Mouse (Mus musculus) thymus, adult 2 months (tissue): ENCODE measurements around the gene Wars2. TPM values are rescaled to one million over a fixed set of nuclear protein-coding genes. Genes with fewer than 3 reads are reported as not detected.

ENCODE experiments used
- DNase-seq: peaks from one replicate; pipeline ENCODE4 v3.0.0; 2021
- H3K27ac ChIP-seq: fragments of 200-500 bp; 2 replicates; pipeline ENCODE4 v1.5.1; 2012; ENCODE audit warnings: low read length, control low read depth; ENCODE audit not compliant: control insufficient read depth, insufficient read depth
- H3K27me3 ChIP-seq: fragments of 200-500 bp; 2 replicates; pipeline ENCODE4 v1.6.1; 2012; ENCODE audit warnings: mild to moderate bottlenecking, low read length, moderate library complexity, mixed read lengths; ENCODE audit not compliant: control insufficient read depth, insufficient read depth
- H3K36me3 ChIP-seq: fragments of 200-500 bp; 2 replicates; pipeline ENCODE4 v1.6.1; 2012; ENCODE audit warnings: mild to moderate bottlenecking, low read length, moderate library complexity; ENCODE audit not compliant: control insufficient read depth, insufficient read depth
- H3K4me1 ChIP-seq: fragments of 200-500 bp; replicated peaks from 2 replicates; pipeline ENCODE4 v1.6.1; 2012; ENCODE audit warnings: low read length; ENCODE audit not compliant: control insufficient read depth, insufficient read depth
- H3K4me3 ChIP-seq: fragments of 200-500 bp; 2 replicates; pipeline ENCODE4 v1.5.1; 2012; ENCODE audit warnings: mild to moderate bottlenecking, low read length, control low read depth, moderate library complexity; ENCODE audit not compliant: control insufficient read depth, insufficient read depth
- CTCF ChIP-seq: fragments of 200-500 bp; IDR thresholded peaks from 2 replicates; pipeline ENCODE4 v1.5.1; 2012; ENCODE audit warnings: mild to moderate bottlenecking, control low read depth, low read length, moderate library complexity, borderline replicate concordance; ENCODE audit not compliant: control insufficient read depth, poor library complexity, insufficient read depth; ENCODE audit errors: extremely low read depth
- POLR2A ChIP-seq: fragments of 200-500 bp; IDR thresholded peaks from 2 replicates; pipeline ENCODE4 v1.6.1; 2012; ENCODE audit warnings: mild to moderate bottlenecking, low read length, control low read depth, moderate library complexity; ENCODE audit not compliant: control insufficient read depth, poor library complexity, insufficient read depth; ENCODE audit errors: extremely low read depth
- WGBS: fragments of 180-500 bp; shearing (Covaris S2); methylation state at CpG from one replicate; pipeline ENCODE4 v1.1.7; 2018; 5-methylcytosine and 5-hydroxymethylcytosine counted together
- polyA plus RNA-seq: library from polyadenylated mRNA; depleted of rRNA; stranded (reverse); fragments of >200 nt; gene quantifications from 2 replicates; pipeline ENCODE4 v1.2.3, GENCODE M21; 2012

Gene Wars2
- polyA plus RNA-seq, 1 experiment = 6.0 TPM

DNA sequence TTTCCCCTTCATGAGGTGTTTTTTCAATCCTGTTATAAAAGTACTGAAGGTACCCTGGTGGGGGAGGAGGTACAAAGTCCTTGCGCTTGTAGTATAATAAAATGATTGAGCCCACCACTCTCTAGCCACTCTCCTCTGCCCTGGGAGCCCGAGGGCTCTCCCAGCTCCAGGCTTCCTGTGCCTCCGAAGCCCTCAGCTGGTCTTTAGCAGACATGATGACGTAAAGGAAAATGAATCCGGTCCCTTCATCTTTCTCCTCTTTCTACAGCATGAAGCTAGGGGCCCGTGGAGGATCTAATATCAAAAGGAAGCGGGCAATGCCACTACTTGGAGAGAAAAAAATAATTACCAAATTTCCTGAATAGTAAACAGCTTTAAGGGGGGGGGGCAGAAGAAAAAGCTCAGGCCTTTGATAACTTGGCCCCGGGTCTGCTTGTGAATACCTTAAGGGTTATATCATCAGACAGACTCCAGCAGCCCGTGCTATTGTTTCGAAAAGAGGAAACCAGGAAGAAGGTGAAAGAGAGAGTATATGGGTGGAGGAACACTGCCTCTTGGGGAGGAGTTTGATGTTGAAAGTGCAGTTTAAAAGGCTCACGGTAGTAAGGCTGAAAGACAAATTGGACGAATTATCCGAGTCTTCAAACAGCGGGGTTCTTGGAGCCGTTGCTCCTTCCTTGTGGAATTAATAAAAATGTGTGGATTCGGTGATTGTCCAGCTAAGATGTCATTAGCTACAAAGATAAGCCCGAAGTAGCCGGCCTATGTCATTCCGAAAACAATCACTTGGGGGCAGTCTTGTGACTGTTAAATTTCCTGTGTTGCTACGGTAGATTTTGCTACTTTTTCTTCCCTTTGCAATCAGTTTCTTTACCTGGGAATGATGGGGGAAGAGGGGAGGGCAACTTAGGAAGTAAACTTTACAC lies 92.8 kb downstream of the Wars2 start:
- Histone ChIP-seq H3K4me3 (no peak overlapping the region), H3K4me1 (peaks cover 6% of the 10 kb centered on the region; the same call in 1 of the 2 replicates), H3K36me3 (no peaks in the 10 kb centered on the region), H3K27me3 (peaks cover 18% of the 10 kb centered on the region; the same call in 1 of the 2 replicates), H3K27ac (no peak overlapping the region)
- peak; percentile 62 for DNase-seq
- TF ChIP-seq POLR2A (no peak), CTCF (no peak)
- 9% methylated on average over 20 of the region's 20 CpGs for WGBS

DNA sequence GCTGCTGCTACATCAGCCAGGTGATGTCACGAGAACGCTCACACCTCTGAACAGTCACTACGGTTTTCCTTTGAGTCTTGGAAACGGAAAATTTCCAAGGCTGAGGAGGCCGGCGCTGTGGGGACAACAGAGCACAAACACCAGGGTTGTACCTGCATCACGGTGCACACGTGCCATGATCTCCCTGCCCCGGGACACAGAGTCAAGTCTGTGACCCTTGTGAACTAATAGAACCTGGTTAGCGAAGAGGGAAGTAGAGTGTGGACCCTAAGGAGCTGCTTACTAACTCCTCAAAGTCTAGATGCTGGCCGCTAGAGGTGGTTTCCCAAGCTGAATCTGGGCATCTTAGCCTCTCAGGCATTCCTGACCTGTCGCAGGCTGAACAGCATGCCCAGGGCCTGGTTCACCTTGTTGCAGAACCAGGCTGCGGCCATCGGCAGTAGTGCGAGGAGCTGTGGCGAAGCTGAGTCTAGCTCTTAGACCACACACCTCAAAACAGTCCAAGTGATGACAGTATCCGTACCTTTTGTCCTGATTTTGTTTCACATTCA lies 93.5 kb downstream of the Wars2 start:
- Histone ChIP-seq H3K36me3 (no peaks in the 10 kb centered on the region), H3K27ac (no peak overlapping the region), H3K4me3 (no peak overlapping the region), H3K27me3 (peaks cover 20% of the 10 kb centered on the region; the same call in 1 of the 2 replicates), H3K4me1 (peaks cover 6% of the 10 kb centered on the region; the same call in 1 of the 2 replicates)
- no peak for TF ChIP-seq POLR2A
- TF ChIP-seq CTCF = no peak; the same call in 1 of the 2 replicates
- WGBS = 12% methylated on average over 17 of the region's 17 CpGs
- no peak for DNase-seq

DNA sequence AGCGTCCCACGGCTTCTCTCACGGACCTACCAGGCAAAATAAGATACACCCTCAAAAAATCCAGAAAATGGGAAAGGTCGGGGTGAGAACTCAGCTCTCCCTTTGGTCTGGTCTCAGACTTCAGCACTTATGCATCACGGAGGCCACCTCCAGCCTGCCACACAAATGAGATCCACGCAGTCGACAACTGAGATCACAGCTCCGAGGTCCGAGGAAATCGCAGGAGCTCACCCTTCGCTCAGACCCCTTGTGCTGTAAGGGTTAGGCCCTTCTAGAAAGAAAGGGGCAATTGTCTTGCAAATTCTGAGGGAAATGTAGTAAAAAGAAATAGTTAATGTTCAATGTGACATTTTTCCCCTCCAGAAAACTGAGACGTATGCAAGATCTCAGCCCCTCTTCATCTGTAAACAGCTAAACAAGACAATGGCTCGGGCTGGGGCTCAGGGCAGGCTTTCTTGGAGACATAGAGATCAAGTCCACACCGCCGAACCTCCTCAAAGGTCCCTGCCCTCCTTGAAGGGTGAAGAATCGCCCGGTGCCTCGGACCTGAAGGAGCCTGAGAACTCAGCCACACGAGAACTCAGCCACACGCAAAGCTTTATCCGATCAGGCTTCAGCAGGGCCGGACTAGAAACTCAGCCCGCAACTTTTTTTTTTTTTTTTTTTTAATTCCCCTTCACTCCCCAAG lies 94.4 kb downstream of the Wars2 start:
- no peak for DNase-seq
- Histone ChIP-seq H3K4me1 (peaks cover 6% of the 10 kb centered on the region; the same call in 1 of the 2 replicates), H3K27ac (no peak overlapping the region), H3K4me3 (no peak overlapping the region), H3K27me3 (peaks cover 27% of the 10 kb centered on the region; the same call in 1 of the 2 replicates), H3K36me3 (no peaks in the 10 kb centered on the region)
- 12% methylated on average over 23 of the region's 23 CpGs for WGBS
- TF ChIP-seq POLR2A (no peak), CTCF (no peak)

DNA sequence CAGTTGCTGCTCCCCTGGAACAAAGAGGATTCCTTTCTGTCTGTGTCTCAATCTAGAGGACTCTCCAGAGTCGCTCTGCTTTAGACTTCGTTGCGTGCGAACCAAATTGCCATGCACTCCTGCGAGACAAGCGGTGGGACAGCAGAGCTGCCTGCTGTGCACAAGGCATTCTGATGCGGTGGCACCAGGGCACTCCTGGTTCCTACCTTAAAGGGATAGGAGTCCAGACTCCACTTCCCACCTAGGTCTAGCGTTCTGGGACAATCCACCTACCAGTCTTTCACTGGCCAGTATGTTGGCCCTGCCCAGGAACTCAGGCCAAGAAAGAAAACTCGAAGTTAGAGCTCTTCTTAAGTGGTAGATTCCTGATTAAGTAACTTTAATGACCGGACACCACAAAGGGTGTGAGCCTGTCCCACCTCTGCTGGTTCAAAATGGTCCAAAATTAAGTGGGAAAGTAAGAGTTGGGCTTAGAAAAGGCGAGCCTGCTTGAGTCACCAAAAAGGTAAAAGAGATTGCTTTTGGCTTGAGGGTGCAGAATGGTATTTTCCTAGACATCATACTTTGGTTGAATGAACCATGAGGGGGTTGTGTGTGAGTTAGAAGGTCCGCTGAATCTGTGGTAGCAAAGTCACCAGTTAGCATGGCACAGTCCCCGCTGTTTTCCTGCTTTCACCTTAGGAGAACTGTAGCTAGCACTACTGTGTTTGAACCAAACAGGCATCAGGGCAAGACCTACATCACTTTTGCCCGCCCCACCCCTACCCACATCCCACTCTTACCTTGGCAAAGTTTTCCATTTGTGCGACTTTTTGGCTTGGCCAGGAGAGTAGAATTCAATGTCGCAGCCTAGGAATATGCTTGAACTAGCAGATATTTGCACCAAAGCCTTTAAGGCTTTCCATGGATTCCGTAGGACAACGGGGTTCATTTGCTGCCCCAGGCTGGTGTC lies 95.2 kb downstream of the Wars2 start:
- DNase-seq = no peak
- H3K4me3 ChIP-seq = no peak overlapping the region
- TF ChIP-seq CTCF (no peak), POLR2A (no peak)
- no peaks in the 10 kb centered on the region for H3K36me3 ChIP-seq
- H3K27me3 ChIP-seq = peaks cover 30% of the 10 kb centered on the region; the same call in 1 of the 2 replicates
- peaks cover 6% of the 10 kb centered on the region; the same call in 1 of the 2 replicates for H3K4me1 ChIP-seq
- 14% methylated on average over 18 of the region's 18 CpGs for whole genome bisulfite sequencing
- H3K27ac ChIP-seq = no peak overlapping the region

DNA sequence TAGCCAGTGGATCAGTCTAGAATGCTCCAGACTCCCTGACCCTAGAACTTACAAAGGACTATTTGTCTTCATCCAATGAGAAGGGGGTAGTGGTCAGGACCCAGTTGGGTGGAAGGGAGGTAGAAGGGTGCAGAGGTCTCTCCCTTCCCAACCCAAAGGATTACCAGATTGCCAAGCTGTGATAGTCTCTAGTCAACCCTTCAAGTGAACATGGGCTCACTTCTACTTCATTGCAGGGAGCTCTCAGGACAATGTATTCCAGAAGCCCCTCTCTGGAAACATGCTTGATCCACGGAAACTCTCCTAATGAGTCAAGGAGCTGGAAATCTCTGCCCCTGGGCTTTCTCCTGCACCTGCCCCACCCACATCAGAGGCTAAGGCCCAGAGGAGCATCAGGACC lies 97.8 kb downstream of the Wars2 start:
- H3K27ac ChIP-seq = no peak overlapping the region
- TF ChIP-seq POLR2A (no peak), CTCF (no peak)
- 10% methylated on average over 1 of the region's 1 CpGs for WGBS
- no peaks in the 10 kb centered on the region for H3K36me3 ChIP-seq
- no peak overlapping the region for H3K4me3 ChIP-seq
- peaks cover 6% of the 10 kb centered on the region; the same call in 1 of the 2 replicates for H3K4me1 ChIP-seq
- no peak for DNase-seq
- peaks cover 41% of the 10 kb centered on the region; the same call in 1 of the 2 replicates for H3K27me3 ChIP-seq
